Mouse (Mus musculus) 3134 (cell line): Measurements from ENCODE around the gene Gipc1.
A peak's percentile ranks its signal among the peaks of the same experiment; 100 is the strongest.

Source experiments
- DNase-seq: peaks from one replicate; pipeline ENCODE4 v3.0.0-alpha.2; 2011; ENCODE audit warnings: low spot score; ENCODE audit not compliant: insufficient read length; ENCODE audit errors: extremely low read depth

The Gipc1 gene

DNA sequence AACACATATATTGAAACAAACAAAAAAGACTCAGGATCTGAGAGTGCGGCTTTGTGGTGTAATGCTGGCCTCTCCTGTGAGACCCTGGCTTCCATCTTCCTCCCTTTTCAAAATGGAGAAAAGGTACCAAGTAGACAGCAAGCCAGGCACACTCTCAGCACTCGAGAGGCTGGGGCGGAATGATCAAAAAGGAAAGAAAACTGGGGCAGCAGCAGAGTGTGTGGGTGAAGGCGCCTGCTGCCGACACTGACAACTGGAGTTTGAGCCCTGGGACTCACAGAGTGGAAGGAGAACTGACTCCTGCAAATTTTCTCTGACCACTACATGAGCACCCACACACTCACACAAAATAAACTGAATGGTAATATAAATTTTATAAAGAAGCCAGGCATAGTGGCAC lies 22.0 kb downstream of the Gipc1 start:
- no peak for DNase-seq

DNA sequence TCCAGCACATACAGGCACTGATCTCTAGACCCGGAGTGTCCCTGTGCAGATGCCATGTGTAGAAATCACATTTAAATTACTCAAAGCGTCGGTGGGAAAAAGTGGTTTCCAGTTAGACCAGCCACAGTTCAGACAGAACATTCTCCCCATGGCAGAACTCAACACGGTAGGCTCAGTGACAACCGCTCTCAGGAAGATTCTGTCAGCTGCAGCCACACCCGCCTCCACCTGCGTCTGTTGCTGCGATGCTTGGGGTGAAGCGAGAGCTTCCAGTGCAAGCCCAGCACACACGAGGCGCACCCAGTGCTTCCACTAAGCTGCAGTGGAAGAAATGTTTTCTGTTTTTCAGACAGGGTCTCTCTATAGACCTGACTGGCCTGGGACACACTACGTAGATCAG lies 27.4 kb downstream of the Gipc1 start:
- DNase-seq: no peak

DNA sequence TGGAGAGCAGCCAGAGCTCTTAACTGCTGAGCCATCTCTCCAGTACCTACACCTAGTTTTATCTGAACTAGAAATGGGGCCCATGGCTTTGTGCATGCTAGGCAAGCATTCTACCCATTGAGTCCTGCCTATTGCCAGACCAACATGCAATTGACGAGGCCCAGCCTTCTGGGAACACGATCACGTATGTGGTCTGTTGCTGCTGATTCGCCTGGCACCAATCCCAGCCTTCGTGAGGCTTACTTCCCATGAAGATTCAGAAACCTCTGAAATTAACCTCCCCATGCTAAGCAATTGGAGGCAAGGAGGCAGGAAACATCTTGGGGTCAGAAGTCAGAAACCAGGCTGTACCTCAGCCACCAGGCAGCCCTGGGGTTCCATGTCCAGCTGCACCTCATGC lies 28.1 kb downstream of the Gipc1 start:
- DNase-seq: no peak

DNA sequence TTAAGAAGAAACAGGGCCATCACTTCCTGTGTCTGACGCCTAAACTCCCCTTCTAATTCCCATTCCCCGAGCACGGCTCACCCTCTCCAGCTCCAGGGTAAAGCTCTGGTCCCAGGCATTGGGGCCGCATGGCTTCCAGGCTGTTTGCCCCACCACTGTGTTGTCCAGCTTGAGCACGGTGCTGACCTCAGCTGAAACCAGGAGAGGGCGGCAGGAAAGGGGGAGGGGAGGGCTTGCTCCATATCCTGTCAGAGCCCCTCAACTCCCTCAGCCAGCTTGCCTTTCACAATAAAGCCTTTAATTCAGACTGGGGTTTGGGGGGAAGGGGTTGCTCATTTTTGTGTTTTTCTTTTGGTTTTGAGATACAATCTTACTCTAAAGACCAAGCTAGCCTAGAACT lies 28.6 kb downstream of the Gipc1 start:
- no peak for DNase-seq

DNA sequence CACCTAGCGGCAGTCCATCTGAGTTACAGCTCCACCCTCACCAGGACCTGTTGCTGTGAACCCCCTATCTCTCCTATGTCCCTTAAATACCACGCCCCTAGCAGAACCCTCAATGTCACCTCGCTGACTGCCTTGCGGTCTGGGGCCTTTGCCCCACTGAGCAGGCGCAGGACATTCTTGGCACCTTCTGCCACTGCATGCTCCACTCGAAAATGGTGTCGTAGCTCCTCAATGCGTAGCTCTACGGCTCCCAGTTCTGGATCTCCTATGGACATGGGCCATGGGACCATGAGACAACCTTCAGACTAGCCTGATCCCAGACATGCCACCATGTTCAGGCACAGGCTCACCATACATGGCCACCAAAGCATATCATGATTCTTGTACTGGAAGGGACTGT lies 32.0 kb downstream of the Gipc1 start:
- no peak for DNase-seq

DNA sequence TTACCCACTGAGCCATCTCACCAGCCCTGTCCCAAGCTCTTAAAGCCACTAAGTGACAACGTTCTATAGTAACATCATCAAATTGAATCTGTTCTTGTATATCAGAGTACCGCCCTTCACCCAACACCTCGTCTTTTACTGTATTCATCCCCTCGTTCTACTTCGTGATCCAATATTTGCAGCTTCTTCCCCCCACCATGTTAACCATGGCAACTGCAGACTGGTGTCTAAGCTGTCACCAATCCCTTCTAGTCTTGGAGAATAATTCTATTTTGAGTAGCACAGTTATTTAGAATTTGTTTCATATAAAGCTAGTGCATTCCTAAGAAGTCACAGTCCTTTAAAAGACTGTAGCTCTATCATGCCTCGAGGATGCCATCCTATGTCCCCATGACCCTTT lies 36.8 kb downstream of the Gipc1 start:
- DNase-seq: no peak

DNA sequence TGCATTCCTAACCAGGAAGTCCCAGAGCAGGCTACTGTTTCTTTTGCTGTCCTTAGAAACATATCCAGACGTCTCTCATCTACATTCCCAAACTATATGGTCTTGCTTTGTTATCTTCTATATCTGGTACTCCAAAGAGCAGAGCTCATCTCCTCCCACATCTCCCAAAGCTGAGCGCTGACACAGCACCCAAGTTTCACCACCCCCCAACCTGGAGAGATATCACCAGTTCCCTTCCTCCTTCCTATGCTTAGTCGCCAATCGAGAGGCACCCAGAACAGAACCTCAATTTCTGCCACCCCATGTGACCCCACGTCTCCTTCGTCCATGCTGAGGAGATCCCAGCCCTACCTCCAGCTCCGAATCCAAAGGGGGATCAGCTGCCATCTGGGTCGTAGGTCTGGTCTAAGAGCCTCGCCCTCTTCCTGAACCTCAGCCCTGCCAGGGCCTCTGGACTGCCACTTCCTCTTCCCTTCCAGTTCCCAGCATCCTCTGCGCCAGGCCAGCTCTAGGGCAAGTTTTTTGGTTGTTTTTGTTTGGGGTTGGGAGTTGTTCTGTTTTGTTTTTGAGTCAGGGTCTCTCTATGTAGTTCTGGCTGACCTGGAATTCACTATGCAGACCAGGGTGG lies 41.2 kb downstream of the Gipc1 start:
- no peak for DNase-seq

DNA sequence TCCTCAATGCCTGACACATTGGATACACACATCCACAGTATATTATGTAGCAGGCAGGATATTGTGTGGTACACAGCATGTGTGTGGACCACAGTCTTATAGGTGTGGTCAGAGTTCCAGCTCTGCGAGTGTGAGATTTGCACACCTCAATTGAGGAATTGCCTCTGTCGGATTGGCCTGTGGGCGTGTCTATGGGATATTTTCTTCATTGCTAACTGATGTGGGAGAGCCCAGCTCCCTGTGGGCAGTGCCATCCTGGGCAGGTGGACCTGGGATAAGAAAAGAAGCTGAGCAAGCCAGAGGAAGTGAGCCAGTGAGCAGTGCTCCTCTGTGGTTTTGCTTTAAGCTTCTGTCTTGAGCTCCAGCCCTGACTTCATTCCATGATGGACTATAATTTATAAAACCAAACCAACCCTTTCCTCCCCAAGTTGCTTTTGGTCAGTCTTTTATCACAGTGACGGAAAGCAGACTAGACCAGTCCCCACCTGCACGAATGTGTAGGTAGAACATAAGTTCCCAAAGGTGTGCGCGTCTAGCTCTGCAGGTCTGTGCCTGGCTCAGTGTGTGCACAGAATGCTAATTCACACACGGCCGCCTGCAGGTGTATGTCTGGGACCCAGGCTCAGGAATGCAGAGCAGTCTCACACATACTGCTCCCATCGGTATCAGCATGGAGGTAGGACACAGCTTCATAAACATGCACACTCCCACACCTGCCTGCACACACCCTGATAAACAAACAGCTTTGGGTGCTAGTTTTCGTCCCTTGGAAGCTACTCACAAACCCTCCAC lies 42.1 kb downstream of the Gipc1 start:
- DNase-seq: no peak

DNA sequence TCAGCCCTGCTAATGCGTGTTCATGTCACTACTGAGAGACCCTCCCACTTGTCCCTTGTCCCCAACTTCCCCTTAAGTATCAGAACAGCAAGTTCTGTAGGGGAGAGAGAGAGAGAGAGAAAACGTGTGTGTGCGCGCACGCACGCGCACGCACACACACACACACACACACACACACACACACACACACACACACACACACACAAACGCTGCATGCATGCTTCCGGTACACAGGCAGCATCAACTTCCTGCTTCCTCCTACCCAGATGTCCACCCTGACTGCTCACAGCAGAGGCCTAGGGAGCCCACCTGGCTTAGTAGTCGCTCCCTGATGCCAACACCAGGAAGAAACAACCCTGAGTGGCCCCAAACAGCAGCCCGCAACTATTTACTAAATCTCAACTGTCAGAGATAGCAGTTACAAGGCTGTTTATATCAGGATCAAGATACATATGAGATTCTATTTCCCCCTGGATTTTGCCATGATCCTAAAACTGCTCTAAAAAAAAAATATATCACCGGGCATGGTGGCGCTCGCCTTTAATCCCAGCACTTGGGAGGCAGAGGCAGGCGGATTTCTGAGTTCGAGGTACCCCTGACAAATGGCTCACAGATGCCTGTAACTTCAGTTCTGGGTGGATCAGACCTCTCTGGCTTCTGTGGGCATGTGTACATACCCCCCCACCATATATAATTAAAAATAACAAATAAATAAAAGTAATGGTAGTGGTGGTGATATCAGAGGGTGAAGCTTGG lies 43.1 kb downstream of the Gipc1 start:
- DNase-seq: no peak

DNA sequence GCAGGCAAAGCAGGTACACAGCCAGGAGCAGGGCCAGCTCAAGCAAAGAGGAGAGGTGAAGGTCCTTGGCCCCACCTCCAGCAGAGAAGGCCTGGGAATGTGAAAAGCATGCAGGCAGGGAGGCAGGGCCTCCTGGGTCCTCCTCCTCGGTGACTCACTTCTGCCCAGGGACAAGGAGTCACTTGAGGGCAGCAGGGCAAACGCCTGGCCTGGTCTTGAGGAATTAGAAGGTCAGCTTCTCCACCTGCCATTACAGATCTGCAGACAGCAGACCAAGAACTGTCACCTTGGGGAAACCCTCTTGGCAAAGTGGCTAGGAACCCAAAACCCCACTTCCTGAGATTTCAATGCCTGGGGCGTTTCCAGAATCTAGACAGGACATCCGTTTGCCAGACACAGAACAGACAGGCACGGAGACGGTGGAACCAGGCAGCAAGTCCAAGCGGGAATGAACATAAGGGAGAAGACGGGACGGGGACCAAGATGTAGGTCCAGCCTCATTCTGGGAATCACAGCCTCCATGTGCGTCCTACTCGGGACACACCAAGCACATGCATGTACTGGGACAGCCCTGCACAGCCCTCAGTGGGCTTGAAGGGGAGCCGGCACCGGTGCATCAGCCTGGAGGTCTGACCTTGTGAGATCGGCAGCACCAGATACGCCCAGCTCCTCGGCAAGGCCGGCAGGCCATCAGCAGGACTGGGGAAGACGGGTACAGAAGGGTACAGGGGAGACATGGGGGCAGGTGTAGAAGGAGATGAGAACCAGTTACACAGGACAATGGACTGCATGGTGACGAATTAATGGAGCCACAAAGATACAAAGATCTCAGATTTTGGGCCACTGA lies 45.1 kb downstream of the Gipc1 start:
- peak; percentile 65 for DNase-seq

DNA sequence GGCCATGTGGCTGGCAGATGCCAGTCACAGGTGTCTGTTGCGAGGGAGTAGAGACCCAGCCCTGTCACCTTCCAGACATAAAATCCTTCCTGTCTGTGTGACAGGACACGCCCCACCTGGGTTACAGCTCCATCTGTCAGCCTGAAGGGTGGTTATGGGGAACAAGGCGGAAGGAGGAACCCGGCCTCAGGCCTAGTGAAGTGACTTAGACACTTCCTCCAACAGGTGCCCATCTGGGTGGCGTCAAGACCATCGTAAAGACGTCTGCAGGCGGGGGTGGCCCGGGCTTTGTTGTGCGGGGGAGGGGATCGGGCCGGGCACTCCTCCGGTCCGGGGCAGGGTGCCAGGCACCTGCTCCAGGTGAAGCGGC lies 45.8 kb downstream of the Gipc1 start:
- DNase-seq: peak; percentile 42

DNA sequence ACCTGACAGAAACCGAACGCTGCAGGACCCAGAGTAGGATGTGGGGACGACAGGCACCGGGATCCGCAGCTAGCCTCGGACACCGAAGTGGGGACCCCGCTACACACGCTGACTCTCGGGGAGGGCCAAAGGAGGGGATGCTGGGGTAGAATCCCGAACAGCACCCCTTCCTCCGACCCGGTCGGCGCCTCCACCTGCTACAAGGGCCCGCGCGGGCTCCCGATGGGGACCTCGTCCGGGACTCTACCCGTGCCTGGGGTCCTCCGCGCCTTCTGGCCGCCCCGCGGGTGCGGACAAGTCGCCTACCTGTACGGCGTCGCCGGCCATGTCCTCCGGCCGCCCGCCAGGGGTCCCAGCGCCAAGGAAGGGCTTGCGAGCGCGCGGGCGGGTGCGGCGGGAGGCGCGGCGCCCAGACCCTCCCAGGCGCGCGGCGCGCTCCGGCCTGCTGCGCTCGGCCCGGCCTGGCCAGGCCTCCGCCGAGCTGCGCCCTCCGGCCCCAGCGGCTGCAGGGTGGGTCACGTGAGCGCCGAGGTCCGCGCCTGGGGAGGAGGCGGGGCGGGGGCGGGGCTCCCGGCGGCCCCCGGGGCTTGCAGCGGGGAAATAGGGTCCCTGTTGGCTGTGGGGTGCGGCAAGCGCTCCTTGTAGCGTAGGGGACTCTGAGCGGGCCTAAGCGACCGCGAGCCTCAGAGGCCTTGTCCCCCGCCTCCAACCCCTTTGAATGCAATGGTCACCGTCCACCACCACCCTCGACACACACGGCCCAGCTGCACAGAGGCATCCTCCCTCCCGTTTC lies 46.4 kb downstream of the Gipc1 start, which contains the start of gene Pkn1:
Pkn1 (minus strand) TSS at position 519 of the 793 bp plus-strand sequence.
- peak; percentile 82 for DNase-seq

DNA sequence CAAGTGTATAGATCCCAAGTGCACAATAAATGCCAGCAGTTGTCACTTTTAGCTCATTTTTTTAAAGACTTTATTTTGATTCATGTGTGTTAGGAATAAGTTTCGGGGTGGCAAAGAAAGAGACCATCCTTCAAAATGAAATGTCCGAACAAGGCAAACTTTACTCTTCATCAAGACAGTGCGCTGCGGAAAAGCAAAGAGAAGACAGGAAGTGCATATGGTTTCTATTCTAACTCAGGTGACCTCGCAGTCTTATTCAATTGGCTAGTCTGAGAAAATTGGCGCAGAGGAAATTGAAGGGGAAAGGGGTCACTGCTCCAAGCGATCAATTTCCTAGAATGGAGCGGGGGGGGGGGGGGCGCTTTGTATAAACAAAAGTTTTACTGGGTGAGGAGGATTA lies 47.1 kb downstream of the Gipc1 start:
- no peak for DNase-seq

DNA sequence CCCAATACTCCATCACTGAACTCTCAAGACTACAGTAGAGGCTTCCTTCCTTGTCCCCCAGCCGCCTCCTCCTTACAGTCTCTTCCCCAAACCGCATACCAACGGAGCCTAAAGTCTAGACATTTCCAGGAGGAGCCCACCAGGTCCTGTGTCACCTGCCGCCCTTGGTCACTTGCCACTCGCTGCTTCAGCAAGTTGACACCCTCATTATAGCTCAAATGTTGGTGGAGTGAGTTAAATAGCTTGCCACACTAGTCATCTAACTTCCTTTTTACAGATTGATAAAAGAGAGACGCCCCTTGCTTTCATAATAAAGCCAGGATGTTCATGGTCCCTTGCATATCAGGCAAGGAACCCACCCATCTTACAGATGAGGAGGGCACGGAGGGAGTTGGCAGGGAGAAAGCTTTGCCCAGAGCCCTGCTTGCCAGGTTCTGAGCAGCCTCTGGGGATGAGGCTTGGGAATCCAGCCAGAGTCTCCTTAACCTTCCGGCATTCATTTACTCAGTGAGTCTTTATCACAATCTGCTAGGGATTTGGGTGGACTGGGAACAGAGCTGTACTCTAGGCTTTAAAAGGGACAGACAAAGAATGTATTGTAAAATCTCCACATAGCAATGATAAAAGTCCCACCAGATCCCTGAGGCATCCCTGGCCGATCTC lies 48.1 kb downstream of the Gipc1 start:
- DNase-seq: no peak

DNA sequence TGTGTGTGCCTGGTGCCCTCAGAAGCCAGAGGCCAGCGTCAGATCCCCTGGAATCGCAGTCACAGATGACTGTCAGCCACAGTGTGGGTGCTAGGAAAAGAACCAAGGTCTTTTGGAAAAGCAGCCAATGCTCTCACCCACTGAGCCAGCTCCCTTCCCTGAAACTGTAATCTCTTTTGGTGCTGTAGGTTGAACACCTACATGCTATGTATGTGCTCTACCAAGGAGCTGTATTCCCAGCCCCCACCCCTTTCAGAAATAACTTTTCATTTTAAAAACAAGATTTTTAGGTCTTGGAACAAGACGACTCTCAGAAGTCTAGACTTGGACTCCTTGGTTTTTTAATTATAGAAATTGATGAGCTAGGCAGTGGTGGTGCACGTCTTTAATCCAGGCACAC lies 50.9 kb downstream of the Gipc1 start:
- no peak for DNase-seq

DNA sequence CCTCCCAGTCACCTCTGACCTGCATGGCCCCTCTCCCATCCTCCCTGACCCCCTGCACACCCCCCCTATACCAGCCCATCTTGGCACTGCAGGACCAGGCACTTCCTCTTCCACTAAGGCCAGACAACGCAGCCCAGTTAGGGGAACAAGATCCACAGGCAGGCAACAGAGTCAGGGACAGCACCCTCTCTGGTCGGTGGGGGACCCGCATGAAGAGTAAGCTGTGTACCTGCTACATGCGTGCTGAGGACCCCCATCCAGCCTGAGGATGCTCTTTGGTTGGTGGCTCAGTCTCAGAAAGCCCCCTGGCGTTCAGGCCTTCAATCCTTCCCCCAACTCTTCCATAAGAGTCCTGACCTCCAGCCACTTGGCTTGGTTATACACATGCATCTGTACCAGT lies 53.9 kb downstream of the Gipc1 start:
- DNase-seq: no peak

DNA sequence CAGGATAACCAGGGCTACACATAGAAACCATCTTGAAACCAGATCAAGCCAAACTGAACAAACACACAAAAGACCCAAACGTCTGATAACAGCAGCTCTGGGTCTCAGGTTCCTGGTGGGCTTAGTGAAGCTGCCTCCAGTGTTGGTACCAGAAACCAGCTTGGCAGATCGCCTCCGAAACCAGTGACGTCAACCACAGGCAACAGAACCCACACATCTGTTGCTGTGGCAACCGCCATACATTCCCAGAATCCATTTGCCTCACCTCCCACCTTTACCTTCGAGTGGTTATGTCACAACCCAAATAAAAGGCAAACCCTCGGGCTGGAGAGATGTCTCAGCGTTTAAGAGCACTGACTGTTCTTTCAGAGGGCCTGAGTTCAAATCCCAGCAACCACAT lies 55.1 kb downstream of the Gipc1 start:
- DNase-seq: no peak
